ENCODE assay signal across 8 mouse cellular contexts in genomic region chr2:93822045-93822749, GRCm38 (mm10). TPM values are rescaled to one million over a fixed set of nuclear protein-coding genes. Genes with fewer than 3 reads are reported as not detected.
A peak's percentile ranks its signal among the peaks of the same experiment; 100 is the strongest.
DNase-seq lines count a peak whose midpoint lies in the region; ATAC-seq and TF ChIP-seq lines count a peak whose summit lies in the region.

Gene Ext2, minus strand, starts transcription at chr2:93822568.

- H3K27me3 ChIP-seq in ES-Bruce4 (ENCODE audit: control insufficient read depth, insufficient read depth, low read length, poor library complexity, severe bottlenecking), result no peaks in the 10 kb centered on the region
- H3K27me3 ChIP-seq in forebrain, embryonic 14.5 days (replicated peaks; ENCODE audit: control insufficient read depth, insufficient read depth, low read length), result no peaks in the 10 kb centered on the region
- H3K27me3 ChIP-seq in neural tube, embryonic 15.5 days (replicated peaks), result no peaks in the 10 kb centered on the region

- H3K9ac ChIP-seq in ES-Bruce4 (ENCODE audit: low read depth, poor library complexity, severe bottlenecking), result peak within 1 kb of the TSS; percentile 71
- H3K9ac ChIP-seq in forebrain, embryonic 14.5 days (ENCODE audit: low read length), result peak within 1 kb of the TSS; percentile 96
- H3K9ac ChIP-seq in neural tube, embryonic 15.5 days (replicated peaks), result peak within 1 kb of the TSS; percentile 93

- ATAC-seq in cerebellum, adult (ENCODE audit: insufficient number of reproducible peaks, low FRiP score, low TSS enrichment), result peak; percentile 91
- peak; percentile 97 for ATAC-seq in forebrain, embryonic 14.5 days
- peak; percentile 92 for ATAC-seq in neural tube, embryonic 15.5 days (ENCODE audit: low FRiP score)

- no peak for TF ChIP-seq POLR2A in ES-Bruce4 (IDR thresholded peaks at IDR 0.05; ENCODE audit: insufficient read depth, low read length)

- intact Hi-C loops in heart, postnatal 14 days (cut with DNase I), result no loop called here

- DNase-seq in forebrain, embryonic 14.5 days (ENCODE audit: low spot score), result peak; percentile 91
- DNase-seq in heart, postnatal 14 days, result peak; percentile 95 to 97
- peak; percentile 84 for DNase-seq in layer of hippocampus, adult 11-12 months (ENCODE audit: low spot score)
- DNase-seq in lung, adult 18-20 months, result peak; percentile 87 to 89
- DNase-seq in testis, postnatal 14 days (ENCODE audit: low spot score), result peak; percentile 89

- H3K4me3 ChIP-seq in ES-Bruce4 (ENCODE audit: low read depth, low read length), result peak within 1 kb of the TSS; percentile 81
- peak within 1 kb of the TSS; percentile 88 for H3K4me3 ChIP-seq in forebrain, embryonic 14.5 days (ENCODE audit: low read depth, low read length)
- peak within 1 kb of the TSS; percentile 76 for H3K4me3 ChIP-seq in neural tube, embryonic 15.5 days (replicated peaks)

- H3K9me3 ChIP-seq in ES-Bruce4 (replicated peaks; ENCODE audit: control insufficient read depth, insufficient read depth, low read length, poor library complexity, severe bottlenecking), result peaks cover 7% of the 10 kb centered on the region; the same call in 1 of the 2 replicates
- no peaks in the 10 kb centered on the region for H3K9me3 ChIP-seq in forebrain, embryonic 14.5 days (replicated peaks; ENCODE audit: control insufficient read depth, low read length)
- no peaks in the 10 kb centered on the region for H3K9me3 ChIP-seq in neural tube, embryonic 15.5 days (replicated peaks)

- H3K27ac ChIP-seq in ES-Bruce4 (ENCODE audit: insufficient read depth, low read length), result no peak within 1 kb of the TSS
- no peak within 1 kb of the TSS for H3K27ac ChIP-seq in forebrain, embryonic 14.5 days (ENCODE audit: low read depth, low read length)
- peak within 1 kb of the TSS; percentile 61 for H3K27ac ChIP-seq in neural tube, embryonic 15.5 days (replicated peaks)

- H3K4me1 ChIP-seq in ES-Bruce4 (ENCODE audit: control insufficient read depth, insufficient read depth, low read length), result no peaks in the 10 kb centered on the region
- H3K4me1 ChIP-seq in forebrain, embryonic 14.5 days (ENCODE audit: control insufficient read depth, insufficient read depth, low read length), result peaks cover 7% of the 10 kb centered on the region
- H3K4me1 ChIP-seq in neural tube, embryonic 15.5 days, result peaks cover 31% of the 10 kb centered on the region

- H3K36me3 ChIP-seq in ES-Bruce4 (ENCODE audit: control insufficient read depth, insufficient read depth, low read length, poor library complexity, severe bottlenecking), result no peaks in the 10 kb centered on the region
- H3K36me3 ChIP-seq in forebrain, embryonic 14.5 days (ENCODE audit: control insufficient read depth, insufficient read depth, low read length), result 0 out of 2 replicates have a peak, but pooled peaks cover 4% of the 10 kb centered on the region
- H3K36me3 ChIP-seq in neural tube, embryonic 15.5 days, result peaks cover 13% of the 10 kb centered on the region

- peak within 1 kb of the TSS; percentile 74 for H3K4me2 ChIP-seq in forebrain, embryonic 14.5 days (ENCODE audit: low read length)
- peak within 1 kb of the TSS; percentile 74 for H3K4me2 ChIP-seq in neural tube, embryonic 15.5 days

- under 1% methylated on average over 64 of the region's 66 CpGs for WGBS in forebrain, embryonic 14.5 days
- 2% methylated on average over 65 of the region's 66 CpGs for WGBS in neural tube, embryonic 15.5 days

- TF ChIP-seq CTCF in ES-Bruce4 (IDR thresholded peaks at IDR 0.05; ENCODE audit: low read depth, low read length), result peak; percentile 92

- no peak for TF ChIP-seq EP300 in ES-Bruce4 (IDR thresholded peaks at IDR 0.05; ENCODE audit: insufficient read depth, low read depth, low read length)

RNA-seq across cellular contexts. Expression of gene Ext2, which starts in this region (rescaled TPM):
- polyA plus RNA-seq in ES-Bruce4 (2011; ENCODE audit: insufficient read depth, insufficient read length, low read depth, missing spikeins), result 32.8 and 36.6 TPM in 2 replicates
- polyA plus RNA-seq in forebrain, embryonic 14.5 days (2014; fragmentation: Nextera tagmentation; extraction: Ambion mirVana), result 53.1 and 61.9 TPM in 2 replicates
- 10 to 100 TPM; 48.8 to 49.9 TPM for total RNA-seq in heart, postnatal 14 days (2021)
- polyA plus RNA-seq in neural tube, embryonic 15.5 days (2015; fragmentation: Nextera tagmentation; extraction: Ambion mirVana), result 69.7 and 77.0 TPM in 2 replicates
